Mouse (Mus musculus): ENCODE results near the gene Slco6c1.

Slco6c1 gene

GRCm38 (mm10) chr1:97128201-97128600, at the start of gene Slco6c1:
Slco6c1 (minus strand) TSS chr1:97128301.
- no peak for DNase-seq (ENCODE audit: low spot score in 2 of 2)

GRCm38 (mm10) chr1:97038982-97039381, 89.1 kb downstream of the Slco6c1 start:
- no peak for DNase-seq (ENCODE audit: low spot score in 2 of 2)

GRCm38 (mm10) chr1:97038548-97038947, 89.6 kb downstream of the Slco6c1 start:
- peak; percentile 3 to 33 for DNase-seq (ENCODE audit: low spot score in 2 of 2)

- DNase-seq (ENCODE audit: low spot score in 2 of 2): no peak
These were observed 90.1 kb downstream of the Slco6c1 start for GRCm38 (mm10) chr1:97037955-97038354.

GRCm38 (mm10) chr1:97021388-97021787, 106.7 kb downstream of the Slco6c1 start:
- no peak for DNase-seq (ENCODE audit: low spot score in 2 of 2)

GRCm38 (mm10) chr1:97019404-97019803, 108.7 kb downstream of the Slco6c1 start:
- DNase-seq (ENCODE audit: low spot score in 2 of 2): no peak

- peak; percentile 49 to 85 for DNase-seq (ENCODE audit: low spot score in 2 of 2)
These were observed 109.1 kb downstream of the Slco6c1 start for GRCm38 (mm10) chr1:97018978-97019377.
